Mouse (Mus musculus) stomach, postnatal 0 days (tissue): ENCODE measurements around the gene Ndnf. TPM values are rescaled to one million over a fixed set of nuclear protein-coding genes. Genes with fewer than 3 reads are reported as not detected.

Source experiments
- ATAC-seq: fragments of 200-750 bp; cut with Nextera tagmentation; 2 replicates; pipeline ENCODE4 v1.8.0; 2017; ENCODE audit not compliant: low FRiP score, low TSS enrichment
- DNase-seq: peaks from one replicate; pipeline ENCODE4 v3.0.0-alpha.2; 2016; ENCODE audit warnings: low spot score
- H3K27ac ChIP-seq: fragments of 300-500 bp; sonication (generic); replicated peaks from 2 replicates; pipeline ENCODE4 v1.5.1; 2014; ENCODE audit warnings: mild to moderate bottlenecking, control low read depth
- H3K27me3 ChIP-seq: fragments of 300-500 bp; sonication (generic); 2 replicates; pipeline ENCODE4 v1.6.1; 2014; ENCODE audit warnings: low read length; ENCODE audit not compliant: control insufficient read depth, insufficient read depth
- H3K36me3 ChIP-seq: fragments of 300-500 bp; sonication (generic); 2 replicates; pipeline ENCODE4 v1.6.1; 2014; ENCODE audit warnings: low read length, mixed read lengths; ENCODE audit not compliant: control insufficient read depth, insufficient read depth
- H3K4me1 ChIP-seq: fragments of 300-500 bp; sonication (generic); replicated peaks from 2 replicates; pipeline ENCODE4 v1.6.1; 2014; ENCODE audit warnings: antibody characterized with exemption; ENCODE audit not compliant: control insufficient read depth, insufficient read depth
- H3K4me2 ChIP-seq: fragments of 300-500 bp; sonication (generic); replicated peaks from 2 replicates; pipeline ENCODE4 v1.6.1; 2014; ENCODE audit warnings: low read depth, mild to moderate bottlenecking, control low read depth, moderate library complexity
- H3K4me3 ChIP-seq: fragments of 300-500 bp; sonication (generic); 2 replicates; pipeline ENCODE4 v1.5.1; 2014; ENCODE audit warnings: low read depth, low read length, control low read depth
- H3K9ac ChIP-seq: fragments of 300-500 bp; sonication (generic); 2 replicates; pipeline ENCODE4 v1.6.1; 2014; ENCODE audit warnings: mild to moderate bottlenecking, low read length, control low read depth, mixed read lengths
- H3K9me3 ChIP-seq: fragments of 300-500 bp; sonication (generic); 2 replicates; pipeline ENCODE4 v1.6.1; 2016; ENCODE audit warnings: low read length; ENCODE audit not compliant: control insufficient read depth
- CTCF ChIP-seq: IDR thresholded peaks from 2 replicates; pipeline ENCODE4 v1.5.1; 2016; ENCODE audit warnings: antibody characterized with exemption, low read depth, mild to moderate bottlenecking, moderate library complexity
- EP300 ChIP-seq: optimal IDR thresholded peaks from 2 replicates; pipeline ENCODE3; 2016; ENCODE audit warnings: antibody characterized with exemption
- WGBS: fragments of 180-500 bp; shearing (Covaris S2); extraction: QIAGEN DNeasy Blood & Tissue Kit; methylation state at CpG from one replicate; pipeline ENCODE4 v1.1.7; 2014; 5-methylcytosine and 5-hydroxymethylcytosine counted together
- polyA plus RNA-seq: library from polyadenylated mRNA; unstranded; fragments of >200 nt; fragmentation: Nextera tagmentation; extraction: Ambion mirVana; gene quantifications from 2 replicates; pipeline ENCODE4 v1.2.1, GENCODE M21; 2015

Ndnf gene
- polyA plus RNA-seq = 1.4 and 2.7 TPM in 2 replicates

DNA sequence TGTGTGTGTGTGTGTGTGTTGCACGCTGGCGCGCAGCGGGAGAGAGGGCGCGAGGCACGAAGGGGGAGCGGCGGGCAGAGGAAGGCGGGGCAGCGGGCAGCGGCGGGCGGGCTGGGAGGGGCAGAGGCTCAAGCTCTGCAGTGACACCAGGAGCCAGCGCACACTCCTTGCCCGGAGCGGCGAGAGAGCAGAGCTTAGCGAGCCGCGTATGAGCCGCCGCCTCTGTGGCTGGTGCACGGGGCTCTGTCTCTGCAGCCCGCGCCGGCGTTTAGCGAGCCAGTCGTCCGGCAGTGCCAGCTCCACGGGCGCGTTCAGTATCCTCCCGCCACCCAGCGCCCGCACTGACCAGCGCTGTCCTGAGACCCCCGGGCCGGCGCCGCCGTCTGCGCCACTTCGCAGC is at the start of gene Ndnf:
TSS of gene Ndnf (plus strand) at position 140 of the 400 bp plus-strand sequence.
- H3K27ac ChIP-seq = peak within 1 kb of the TSS; percentile 67
- H3K27me3 ChIP-seq = no peaks in the 10 kb centered on the region
- H3K9ac ChIP-seq = peak within 1 kb of the TSS; percentile 71
- peak within 1 kb of the TSS; percentile 58 for H3K4me3 ChIP-seq
- no peaks in the 10 kb centered on the region for H3K9me3 ChIP-seq
- DNase-seq = peak; percentile 90
- no peaks in the 10 kb centered on the region for H3K36me3 ChIP-seq
- no peaks in the 10 kb centered on the region for H3K4me1 ChIP-seq
- peak; percentile 90 for ATAC-seq
- peak within 1 kb of the TSS; percentile 91 for H3K4me2 ChIP-seq
- WGBS = 0% methylated on average over 21 of the region's 45 CpGs
- TF ChIP-seq CTCF = 0 out of 2 replicates have a peak, but pooled peaks have one; percentile 7
- TF ChIP-seq EP300 = no peak

DNA sequence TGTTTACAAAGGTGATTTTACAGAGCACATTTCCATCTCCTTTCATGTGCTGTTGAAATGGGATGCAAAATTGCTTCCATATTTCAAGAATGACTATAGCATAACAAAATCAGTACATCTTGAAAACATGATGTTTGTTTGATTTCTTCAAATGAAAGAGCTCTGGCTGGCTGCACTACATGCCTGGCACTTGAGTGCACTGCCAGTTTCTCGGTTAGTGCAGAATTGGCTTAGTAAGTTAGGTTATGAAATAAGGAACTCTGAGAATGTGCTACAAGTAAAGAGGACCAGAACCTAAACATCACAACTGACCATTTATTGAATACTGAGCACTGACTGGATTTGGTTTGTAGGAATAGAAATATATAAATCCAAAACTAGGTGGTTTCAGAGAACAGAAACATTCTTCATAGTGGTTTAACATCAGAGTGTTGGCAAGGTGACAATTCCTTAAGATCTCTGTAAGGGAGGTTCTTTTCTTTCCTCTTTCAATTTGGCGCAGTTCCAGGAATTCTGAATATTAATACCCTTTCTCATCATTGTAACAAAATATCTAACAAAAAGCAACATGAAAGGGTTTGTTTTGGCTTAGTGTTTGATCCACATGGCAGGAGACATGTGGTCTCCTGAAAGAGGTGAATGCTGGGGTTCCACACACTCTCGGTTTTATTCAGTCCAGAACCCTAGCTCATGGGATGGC is 48.2 kb upstream of the Ndnf start:
- no peak overlapping the region for H3K4me3 ChIP-seq
- H3K27ac ChIP-seq = no peak overlapping the region
- no peak for DNase-seq
- no peaks in the 10 kb centered on the region for H3K36me3 ChIP-seq
- no peaks in the 10 kb centered on the region for H3K27me3 ChIP-seq
- no peak overlapping the region for H3K4me2 ChIP-seq
- no peak for TF ChIP-seq EP300
- TF ChIP-seq CTCF = no peak
- H3K9me3 ChIP-seq = no peaks in the 10 kb centered on the region
- H3K9ac ChIP-seq = no peak overlapping the region
- ATAC-seq = no peak
- H3K4me1 ChIP-seq = no peaks in the 10 kb centered on the region
- 66% methylated on average over 3 of the region's 3 CpGs for WGBS

DNA sequence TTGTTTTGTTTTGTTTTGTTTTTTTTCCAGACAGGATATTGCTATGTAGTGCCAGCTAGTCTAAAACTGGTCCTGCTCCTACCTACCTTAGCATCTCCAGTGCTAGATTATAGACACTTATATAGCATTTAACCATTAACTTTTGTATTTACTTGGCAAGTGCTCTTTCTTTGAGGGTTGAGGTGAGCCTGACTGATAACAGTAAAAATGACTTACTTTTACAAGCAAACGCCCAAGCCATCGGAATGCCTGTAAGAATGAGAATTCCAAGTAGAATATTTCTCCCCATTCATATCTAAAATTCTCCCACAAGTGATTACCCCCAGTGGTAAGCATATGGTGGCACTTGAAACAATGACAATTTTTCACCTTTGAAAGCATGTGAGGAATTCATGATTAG is 40.8 kb upstream of the Ndnf start:
- no peaks in the 10 kb centered on the region for H3K4me1 ChIP-seq
- TF ChIP-seq EP300 (no peak), CTCF (no peak)
- H3K27ac ChIP-seq = no peak overlapping the region
- no peak overlapping the region for H3K9ac ChIP-seq
- H3K36me3 ChIP-seq = no peaks in the 10 kb centered on the region
- DNase-seq = no peak
- ATAC-seq = no peak
- H3K27me3 ChIP-seq = no peaks in the 10 kb centered on the region
- no peak overlapping the region for H3K4me3 ChIP-seq
- no peaks in the 10 kb centered on the region for H3K9me3 ChIP-seq
- 51% methylated on average over 2 of the region's 2 CpGs for WGBS
- no peak overlapping the region for H3K4me2 ChIP-seq

DNA sequence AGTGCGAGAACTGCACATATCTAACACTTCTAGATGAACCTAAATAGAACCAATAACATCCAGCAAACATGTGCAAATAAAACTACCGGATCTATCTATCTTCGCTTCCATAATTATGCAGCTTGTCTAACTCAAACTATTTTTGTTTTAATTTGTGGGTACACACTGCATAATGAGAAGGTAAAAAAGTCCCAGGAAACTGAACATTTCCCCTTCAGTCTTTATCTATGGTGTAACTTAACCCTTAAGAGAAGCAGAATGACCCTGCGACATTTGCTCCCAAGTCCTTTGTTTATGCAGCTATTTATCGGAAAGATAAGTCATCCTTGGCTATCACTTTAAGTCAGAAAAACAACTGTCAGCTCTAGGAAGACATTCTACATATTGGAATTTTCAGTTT is 39.2 kb upstream of the Ndnf start:
- H3K4me1 ChIP-seq = no peaks in the 10 kb centered on the region
- DNase-seq (no peak), ATAC-seq (no peak)
- no peak overlapping the region for H3K9ac ChIP-seq
- no peaks in the 10 kb centered on the region for H3K9me3 ChIP-seq
- WGBS = 57% methylated on average over 5 of the region's 5 CpGs
- H3K27me3 ChIP-seq = no peaks in the 10 kb centered on the region
- no peak overlapping the region for H3K4me3 ChIP-seq
- TF ChIP-seq CTCF = no peak
- TF ChIP-seq EP300 = no peak
- H3K4me2 ChIP-seq = no peak overlapping the region
- H3K27ac ChIP-seq = no peak overlapping the region
- H3K36me3 ChIP-seq = no peaks in the 10 kb centered on the region

DNA sequence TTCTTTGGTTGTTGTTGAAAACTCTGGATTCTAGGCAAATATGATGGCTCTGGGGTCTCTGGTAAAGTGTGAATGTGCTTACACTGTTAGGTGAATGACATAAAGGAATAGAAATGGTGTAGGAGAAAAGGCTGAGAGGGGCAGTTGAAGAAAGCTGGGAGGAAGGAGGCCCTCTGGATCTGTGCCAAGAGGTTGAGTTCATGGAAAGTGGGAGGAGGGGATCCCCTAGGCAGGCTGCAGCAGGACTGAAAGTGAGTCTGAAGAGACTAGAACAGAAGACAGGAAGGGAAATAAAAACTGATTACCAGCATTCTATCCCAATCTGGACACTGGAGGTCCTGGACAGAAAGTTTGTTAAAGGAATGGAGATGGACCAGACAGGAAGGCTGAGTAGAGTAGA is 29.0 kb upstream of the Ndnf start:
- no peaks in the 10 kb centered on the region for H3K36me3 ChIP-seq
- H3K9ac ChIP-seq = no peak overlapping the region
- H3K27me3 ChIP-seq = no peaks in the 10 kb centered on the region
- DNase-seq (no peak), ATAC-seq (no peak)
- H3K4me1 ChIP-seq = no peaks in the 10 kb centered on the region
- no peak overlapping the region for H3K4me3 ChIP-seq
- H3K4me2 ChIP-seq = no peak overlapping the region
- TF ChIP-seq EP300 (no peak), CTCF (no peak)
- no peak overlapping the region for H3K27ac ChIP-seq
- H3K9me3 ChIP-seq = 0 out of 2 replicates have a peak, but pooled peaks cover 4% of the 10 kb centered on the region

DNA sequence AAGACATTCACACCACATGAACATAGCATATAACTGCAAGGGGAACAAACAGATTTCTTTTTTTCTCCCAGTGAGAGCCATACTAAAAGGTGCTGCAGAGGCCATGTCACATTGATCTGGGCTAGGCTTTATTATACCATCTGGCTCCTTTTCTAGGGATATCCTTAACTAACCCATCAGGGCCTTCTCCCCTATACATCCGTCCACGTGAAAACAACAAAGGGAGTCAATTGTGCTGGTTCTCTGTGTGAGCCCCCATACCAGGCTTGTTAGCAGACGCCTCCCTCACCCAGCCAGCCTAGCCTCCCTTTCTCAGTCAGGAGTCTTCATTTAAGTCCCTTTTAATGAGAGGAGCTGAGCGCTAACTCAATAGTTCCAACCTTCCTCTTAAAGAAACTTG is 27.3 kb upstream of the Ndnf start:
- Histone ChIP-seq H3K4me2 (no peak overlapping the region), H3K27me3 (no peaks in the 10 kb centered on the region), H3K9me3 (no peaks in the 10 kb centered on the region), H3K9ac (no peak overlapping the region), H3K4me1 (no peaks in the 10 kb centered on the region), H3K27ac (no peak overlapping the region), H3K4me3 (no peak overlapping the region), H3K36me3 (no peaks in the 10 kb centered on the region)
- ATAC-seq (no peak), DNase-seq (no peak)
- TF ChIP-seq CTCF = no peak
- no peak for TF ChIP-seq EP300
- WGBS = 67% methylated on average over 4 of the region's 4 CpGs
